Mouse (Mus musculus) liver, embryonic 16.5 days (tissue): ENCODE data around the gene Pcdh11x. TPM values are rescaled to one million over a fixed set of nuclear protein-coding genes. Genes with fewer than 3 reads are reported as not detected.

Experiments
- ATAC-seq: fragments of 200-750 bp; cut with Nextera tagmentation; 2 replicates; pipeline ENCODE4 v1.8.0; 2017; ENCODE audit warnings: low read depth, mild to moderate bottlenecking, moderate number of reproducible peaks, moderate library complexity
- H3K27ac ChIP-seq: fragments of 300-500 bp; sonication (generic); 2 replicates; pipeline ENCODE4 v1.5.1; 2014; ENCODE audit warnings: mild to moderate bottlenecking, low read length
- H3K27me3 ChIP-seq: fragments of 300-500 bp; sonication (generic); 2 replicates; pipeline ENCODE4 v1.6.1; 2014; ENCODE audit warnings: low read depth, low read length, mixed read lengths; ENCODE audit not compliant: control insufficient read depth, insufficient read depth
- H3K36me3 ChIP-seq: fragments of 300-500 bp; sonication (generic); 2 replicates; pipeline ENCODE4 v1.6.1; 2014; ENCODE audit warnings: mild to moderate bottlenecking; ENCODE audit not compliant: control insufficient read depth, insufficient read depth
- H3K4me1 ChIP-seq: fragments of 300-500 bp; sonication (generic); 2 replicates; pipeline ENCODE4 v1.6.1; 2014; ENCODE audit warnings: low read depth, low read length, mixed read lengths; ENCODE audit not compliant: control insufficient read depth
- H3K4me2 ChIP-seq: fragments of 300-500 bp; sonication (generic); 2 replicates; pipeline ENCODE4 v1.6.1; 2014; ENCODE audit warnings: low read depth, low read length, mixed read lengths
- H3K4me3 ChIP-seq: fragments of 300-500 bp; sonication (generic); 2 replicates; pipeline ENCODE4 v1.5.1; 2014; ENCODE audit warnings: low read depth, mild to moderate bottlenecking, low read length
- H3K9ac ChIP-seq: fragments of 300-500 bp; sonication (generic); 2 replicates; pipeline ENCODE4 v1.6.1; 2014; ENCODE audit warnings: low read depth, low read length
- H3K9me3 ChIP-seq: fragments of 300-500 bp; sonication (generic); replicated peaks from 2 replicates; pipeline ENCODE4 v1.6.1; 2016; ENCODE audit warnings: low read length; ENCODE audit not compliant: control insufficient read depth
- WGBS: fragments of 180-500 bp; shearing (Covaris S2); extraction: QIAGEN DNeasy Blood & Tissue Kit; methylation state at CpG from one replicate; pipeline ENCODE4 v1.1.7; 2014; ENCODE audit not compliant: insufficient replicate concordance; 5-methylcytosine and 5-hydroxymethylcytosine counted together
- polyA plus RNA-seq: library from polyadenylated mRNA; unstranded; fragments of >200 nt; fragmentation: Nextera tagmentation; extraction: Ambion mirVana; gene quantifications from 2 replicates; pipeline ENCODE4 v1.2.1, GENCODE M21; 2015

The Pcdh11x gene
- 0.05 and 0.11 TPM in 2 replicates for polyA plus RNA-seq

- Histone ChIP-seq H3K27ac (no peak within 1 kb of the TSS), H3K4me3 (0 out of 2 replicates have a peak within 1 kb of the TSS, but pooled peaks have one; percentile 8), H3K27me3 (peaks cover 17% of the 10 kb centered on the region), H3K9me3 (no peaks in the 10 kb centered on the region), H3K9ac (no peak within 1 kb of the TSS), H3K4me1 (no peaks in the 10 kb centered on the region), H3K4me2 (no peak within 1 kb of the TSS), H3K36me3 (no peaks in the 10 kb centered on the region)
- no peak for ATAC-seq
- WGBS: 9% methylated on average over 35 of the region's 40 CpGs
Measured at GRCm38 (mm10) chrX:120290011-120290899, at the start of gene Pcdh11x. Pcdh11x (plus strand) TSS chrX:120290259.

GRCm38 (mm10) chrX:120260089-120260488, 30.0 kb upstream of the Pcdh11x start:
- no peak overlapping the region for H3K4me3 ChIP-seq
- no peak overlapping the region for H3K4me2 ChIP-seq
- no peaks in the 10 kb centered on the region for H3K4me1 ChIP-seq
- no peaks in the 10 kb centered on the region for H3K9me3 ChIP-seq
- H3K27ac ChIP-seq: no peak overlapping the region
- no peak overlapping the region for H3K9ac ChIP-seq
- H3K36me3 ChIP-seq: no peaks in the 10 kb centered on the region
- WGBS: 25% methylated on average over 2 of the region's 2 CpGs
- no peaks in the 10 kb centered on the region for H3K27me3 ChIP-seq
- ATAC-seq: no peak

- no peaks in the 10 kb centered on the region for H3K9me3 ChIP-seq
- ATAC-seq: no peak
- H3K9ac ChIP-seq: no peak overlapping the region
- H3K4me3 ChIP-seq: no peak overlapping the region
- no peaks in the 10 kb centered on the region for H3K4me1 ChIP-seq
- peaks cover 4% of the 10 kb centered on the region for H3K27me3 ChIP-seq
- H3K36me3 ChIP-seq: no peaks in the 10 kb centered on the region
- no peak overlapping the region for H3K27ac ChIP-seq
- H3K4me2 ChIP-seq: no peak overlapping the region
Measured at GRCm38 (mm10) chrX:120285522-120285921, 4.5 kb upstream of the Pcdh11x start.

- no peaks in the 10 kb centered on the region for H3K9me3 ChIP-seq
- peaks cover 13% of the 10 kb centered on the region for H3K27me3 ChIP-seq
- no peak overlapping the region for H3K9ac ChIP-seq
- no peaks in the 10 kb centered on the region for H3K36me3 ChIP-seq
- 8% methylated on average over 1 of the region's 1 CpGs for WGBS
- no peak for ATAC-seq
- H3K4me2 ChIP-seq: no peak overlapping the region
- H3K4me1 ChIP-seq: no peaks in the 10 kb centered on the region
- H3K27ac ChIP-seq: no peak overlapping the region
- no peak overlapping the region for H3K4me3 ChIP-seq
Measured at GRCm38 (mm10) chrX:120287502-120287901, 2.6 kb upstream of the Pcdh11x start.

- H3K27ac ChIP-seq: no peak overlapping the region
- ATAC-seq: no peak
- H3K4me1 ChIP-seq: no peaks in the 10 kb centered on the region
- 0 out of 2 replicates have a peak overlapping the region, but pooled peaks have one; percentile 8 for H3K4me3 ChIP-seq
- H3K27me3 ChIP-seq: peaks cover 17% of the 10 kb centered on the region
- no peaks in the 10 kb centered on the region for H3K9me3 ChIP-seq
- H3K9ac ChIP-seq: no peak overlapping the region
- 12% methylated on average over 18 of the region's 18 CpGs for WGBS
- no peaks in the 10 kb centered on the region for H3K36me3 ChIP-seq
- H3K4me2 ChIP-seq: no peak overlapping the region
Measured at GRCm38 (mm10) chrX:120290900-120291280, 831 bp downstream of the Pcdh11x start.

GRCm38 (mm10) chrX:120291696-120292095, 1.6 kb downstream of the Pcdh11x start:
- Histone ChIP-seq H3K9ac (no peak overlapping the region), H3K9me3 (no peaks in the 10 kb centered on the region), H3K4me1 (no peaks in the 10 kb centered on the region), H3K27ac (no peak overlapping the region), H3K4me3 (no peak overlapping the region), H3K27me3 (peaks cover 17% of the 10 kb centered on the region), H3K36me3 (no peaks in the 10 kb centered on the region), H3K4me2 (no peak overlapping the region)
- WGBS: 10% methylated on average over 13 of the region's 13 CpGs
- no peak for ATAC-seq

- Histone ChIP-seq H3K4me3 (peak overlapping the region; percentile 36), H3K27me3 (peaks cover 17% of the 10 kb centered on the region), H3K9ac (no peak overlapping the region), H3K36me3 (no peaks in the 10 kb centered on the region), H3K4me1 (no peaks in the 10 kb centered on the region), H3K9me3 (no peaks in the 10 kb centered on the region), H3K27ac (no peak overlapping the region), H3K4me2 (peak overlapping the region; percentile 18)
- 9% methylated on average over 35 of the region's 46 CpGs for WGBS
- no peak for ATAC-seq
Measured at GRCm38 (mm10) chrX:120292832-120293750, 3.0 kb downstream of the Pcdh11x start.

GRCm38 (mm10) chrX:120301469-120302175, 11.6 kb downstream of the Pcdh11x start:
- no peak overlapping the region for H3K9ac ChIP-seq
- H3K9me3 ChIP-seq: no peaks in the 10 kb centered on the region
- H3K4me2 ChIP-seq: no peak overlapping the region
- H3K4me3 ChIP-seq: no peak overlapping the region
- H3K4me1 ChIP-seq: no peaks in the 10 kb centered on the region
- H3K36me3 ChIP-seq: no peaks in the 10 kb centered on the region
- no peak overlapping the region for H3K27ac ChIP-seq
- WGBS: 50% methylated on average over 2 of the region's 2 CpGs
- no peak for ATAC-seq
- H3K27me3 ChIP-seq: no peaks in the 10 kb centered on the region
